Mouse (Mus musculus) C2C12 (cell line): ENCODE results near the gene Ncam1.

ENCODE experiments used
- CEBPB ChIP-seq: IDR thresholded peaks from one replicate; pipeline ENCODE4 v1.6.1; 2011; ENCODE audit warnings: low read depth, mild to moderate bottlenecking, control low read depth, moderate library complexity
- CTCF ChIP-seq: IDR thresholded peaks from one replicate; pipeline ENCODE4 v1.5.1; 2011; ENCODE audit not compliant: control insufficient read depth, insufficient read depth, insufficient read length
- FOSL1 ChIP-seq: IDR thresholded peaks from one replicate; pipeline ENCODE4 v1.8.0; 2011; ENCODE audit warnings: mild to moderate bottlenecking, low read length; ENCODE audit not compliant: poor library complexity, insufficient read depth, severe bottlenecking
- MAX ChIP-seq: IDR thresholded peaks from one replicate; pipeline ENCODE4 v1.6.1; 2011; ENCODE audit warnings: mild to moderate bottlenecking, control low read depth
- MYOD1 ChIP-seq: IDR thresholded peaks from one replicate; pipeline ENCODE4 v1.6.1; 2011; ENCODE audit warnings: low read depth; ENCODE audit not compliant: control insufficient read depth, insufficient read length
- MYOG ChIP-seq: IDR thresholded peaks from one replicate; pipeline ENCODE4 v1.6.1; 2011; ENCODE audit not compliant: control insufficient read depth, insufficient read length; ENCODE audit errors: extremely low read depth
- USF1 ChIP-seq: IDR thresholded peaks from one replicate; pipeline ENCODE4 v1.6.1; 2011; ENCODE audit warnings: low read depth, mild to moderate bottlenecking, control low read depth, moderate library complexity

- TF ChIP-seq MYOD1 (no peak), CTCF (no peak), USF1 (no peak), CEBPB (no peak), MAX (no peak), MYOG (no peak), FOSL1 (no peak)
Observed at GRCm38 (mm10) chr9:49624910-49625309, 173.8 kb downstream of the Ncam1 start.
